Mouse (Mus musculus): ENCODE measurements at regions not wholly inside any gene's neighbourhood (a gene's known extent, or its start where the extent isn't known, plus 50 kb on each side); places are given as distances from the start of the nearest gene placed in this dataset.

- DNase-seq (ENCODE audit: low spot score): no peak
These were observed 122.5 kb upstream of the Twist2 start for GRCm38 (mm10) chr1:91678789-91679188.

GRCm38 (mm10) chr1:91685031-91685430 lies 116.2 kb upstream of the Twist2 start:
- peak; percentile 24 for DNase-seq (ENCODE audit: low spot score)

GRCm38 (mm10) chr1:91685789-91686188 lies 115.5 kb upstream of the Twist2 start:
- DNase-seq (ENCODE audit: low spot score): peak; percentile 24

- DNase-seq (ENCODE audit: low spot score): no peak
These were observed 109.7 kb upstream of the Twist2 start for GRCm38 (mm10) chr1:91691601-91692000.

GRCm38 (mm10) chr1:91692709-91693460 lies 108.4 kb upstream of the Twist2 start:
- DNase-seq (ENCODE audit: low spot score): no peak

- no peak for DNase-seq (ENCODE audit: low spot score)
These were observed 104.2 kb upstream of the Twist2 start for GRCm38 (mm10) chr1:91697053-91697452.

- no peak for DNase-seq (ENCODE audit: low spot score)
These were observed 99.8 kb upstream of the Twist2 start for GRCm38 (mm10) chr1:91701475-91701874.

- DNase-seq (ENCODE audit: low spot score): no peak
These were observed 99.2 kb upstream of the Twist2 start for GRCm38 (mm10) chr1:91702021-91702420.

- DNase-seq (ENCODE audit: low spot score): no peak
These were observed 98.5 kb upstream of the Twist2 start for GRCm38 (mm10) chr1:91702737-91703136.

- no peak for DNase-seq (ENCODE audit: low spot score)
These were observed 95.8 kb upstream of the Twist2 start for GRCm38 (mm10) chr1:91705451-91705850.

- DNase-seq (ENCODE audit: low spot score): no peak
These were observed 92.6 kb upstream of the Twist2 start for GRCm38 (mm10) chr1:91708550-91709243.

GRCm38 (mm10) chr1:91709244-91709600 lies 92.0 kb upstream of the Twist2 start:
- no peak for DNase-seq (ENCODE audit: low spot score)

- DNase-seq (ENCODE audit: low spot score): no peak
These were observed 88.1 kb upstream of the Twist2 start for GRCm38 (mm10) chr1:91713131-91713530.

GRCm38 (mm10) chr1:91714266-91714665 lies 87.0 kb upstream of the Twist2 start:
- DNase-seq (ENCODE audit: low spot score): no peak

- no peak for DNase-seq (ENCODE audit: low spot score)
These were observed 85.9 kb upstream of the Twist2 start for GRCm38 (mm10) chr1:91715341-91715740.

GRCm38 (mm10) chr1:91715791-91716190 lies 85.5 kb upstream of the Twist2 start:
- no peak for DNase-seq (ENCODE audit: low spot score)

- no peak for DNase-seq (ENCODE audit: low spot score)
These were observed 84.4 kb upstream of the Twist2 start for GRCm38 (mm10) chr1:91716836-91717235.

GRCm38 (mm10) chr1:91717961-91718360 lies 83.3 kb upstream of the Twist2 start:
- no peak for DNase-seq (ENCODE audit: low spot score)

- DNase-seq (ENCODE audit: low spot score): peak; percentile 52
These were observed 72.0 kb upstream of the Twist2 start for GRCm38 (mm10) chr1:91729246-91729645.

- no peak for DNase-seq (ENCODE audit: low spot score)
These were observed 71.0 kb upstream of the Twist2 start for GRCm38 (mm10) chr1:91730281-91730680.

GRCm38 (mm10) chr1:91731703-91732102 lies 69.6 kb upstream of the Twist2 start:
- DNase-seq (ENCODE audit: low spot score): peak; percentile 24

GRCm38 (mm10) chr1:91732461-91732861 lies 68.8 kb upstream of the Twist2 start:
- no peak for DNase-seq (ENCODE audit: low spot score)

GRCm38 (mm10) chr1:91734731-91735130 lies 66.5 kb upstream of the Twist2 start:
- DNase-seq (ENCODE audit: low spot score): no peak

- no peak for DNase-seq (ENCODE audit: low spot score)
These were observed 65.8 kb upstream of the Twist2 start for GRCm38 (mm10) chr1:91735436-91735835.

Measured in embryo, embryonic 10 days (tissue).